Mouse (Mus musculus) cerebellum, adult 2 months (tissue): ENCODE results near the gene Fer1l5.

Experiments
- CTCF ChIP-seq: fragments of 200-500 bp; IDR thresholded peaks from 2 replicates; pipeline ENCODE4 v1.5.1; 2011; ENCODE audit warnings: low read depth, mild to moderate bottlenecking, control low read depth, low read length, moderate library complexity, borderline replicate concordance; ENCODE audit not compliant: insufficient read depth
- POLR2A ChIP-seq: fragments of 200-500 bp; IDR thresholded peaks from 2 replicates; pipeline ENCODE4 v1.6.1; 2011; ENCODE audit warnings: low read length, control low read depth, borderline replicate concordance; ENCODE audit not compliant: insufficient read depth

DNA sequence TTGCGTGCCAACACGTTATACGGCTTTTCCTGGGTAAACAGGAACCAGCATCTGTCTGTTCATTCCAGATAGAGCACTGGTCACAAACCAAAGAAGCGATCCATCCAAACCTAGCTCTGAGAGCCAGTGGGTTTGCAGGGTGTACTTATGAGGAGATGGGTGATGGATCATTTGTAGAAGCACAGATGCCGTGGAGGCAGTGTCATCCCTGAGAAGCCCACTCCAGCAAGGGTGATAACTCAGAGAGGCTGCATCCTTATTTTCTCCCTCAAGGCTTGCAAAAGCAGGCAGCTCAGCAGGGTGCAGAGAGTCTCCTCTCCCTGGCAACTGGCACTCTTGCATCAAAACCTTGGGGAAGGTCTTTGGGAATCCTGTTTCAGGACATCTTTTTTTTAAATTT lies 86.1 kb downstream of the Fer1l5 start:
- TF ChIP-seq CTCF (no peak), POLR2A (no peak)
